Mouse (Mus musculus) small intestine, adult 2 months (tissue): ENCODE data around the gene Klrb1f.

ENCODE experiments used
- CTCF ChIP-seq: fragments of 200-500 bp; IDR thresholded peaks from 2 replicates; pipeline ENCODE4 v1.5.1; 2012; ENCODE audit warnings: low read depth, mild to moderate bottlenecking, control low read depth, inconsistent platforms, low read length, moderate library complexity, mixed read lengths; ENCODE audit not compliant: insufficient replicate concordance, insufficient read length; ENCODE audit errors: extremely low read depth
- POLR2A ChIP-seq: fragments of 200-500 bp; IDR thresholded peaks from 2 replicates; pipeline ENCODE4 v1.6.1; 2012; ENCODE audit warnings: low read depth, mild to moderate bottlenecking, control low read depth, inconsistent platforms, low read length, moderate library complexity

GRCm38 (mm10) chr6:129030964-129031363, 14.7 kb upstream of the Klrb1f start:
- TF ChIP-seq CTCF = no peak
- no peak for TF ChIP-seq POLR2A
